7 mouse cellular contexts compared by ENCODE assay signal in the genomic region with DNA sequence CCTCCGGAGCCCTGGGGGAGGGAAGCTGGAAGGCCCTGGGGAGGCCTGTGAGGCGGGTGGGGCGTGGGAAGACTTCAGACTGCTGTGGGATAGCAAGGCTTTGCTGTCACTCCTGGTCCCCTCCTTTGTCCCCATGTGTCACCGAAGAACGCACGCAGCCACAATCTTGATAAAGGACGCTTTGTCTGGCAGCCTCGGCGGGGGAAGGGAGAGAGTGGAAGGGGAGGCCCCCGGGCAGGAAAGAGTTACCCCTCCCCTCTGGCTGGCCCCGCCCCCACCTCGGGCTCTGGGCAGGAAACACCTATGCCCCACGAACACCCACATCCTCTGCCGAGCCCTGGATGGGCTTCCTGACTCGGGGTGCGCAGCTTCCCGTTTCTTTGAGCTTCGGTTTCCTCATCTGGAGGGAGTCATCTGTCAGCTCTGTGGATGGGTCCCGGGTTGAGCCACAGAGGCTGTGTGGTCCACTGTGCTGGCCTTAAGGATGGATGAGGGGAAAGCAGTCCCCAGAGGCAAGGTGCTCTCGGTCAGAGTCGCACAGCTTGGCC.
A peak's percentile ranks its signal among the peaks of the same experiment; 100 is the strongest.
DNase-seq lines count a peak whose midpoint lies in the region; ATAC-seq and TF ChIP-seq lines count a peak whose summit lies in the region.

No protein-coding gene starts in this region.

- 1% methylated on average over 21 of the region's 21 CpGs for WGBS in embryonic facial prominence, embryonic 11.5 days
- WGBS in hindbrain, embryonic 10.5 days, result 2% methylated on average over 21 of the region's 21 CpGs
- WGBS in limb, embryonic 13.5 days, result 4% methylated on average over 21 of the region's 21 CpGs
- WGBS in midbrain, embryonic 13.5 days, result under 1% methylated on average over 18 of the region's 21 CpGs
- WGBS in thymus, adult 2 months, result under 1% methylated on average over 21 of the region's 21 CpGs

- peak overlapping the region; percentile 66 for H3K27ac ChIP-seq in embryonic facial prominence, embryonic 11.5 days (replicated peaks; ENCODE audit: low read depth, low read length)
- H3K27ac ChIP-seq in hindbrain, embryonic 10.5 days, result peak overlapping the region; percentile 94
- 0 out of 2 replicates have a peak overlapping the region, but pooled peaks have one; percentile 23 for H3K27ac ChIP-seq in limb, embryonic 13.5 days
- H3K27ac ChIP-seq in midbrain, embryonic 13.5 days, result peak overlapping the region; percentile 56
- H3K27ac ChIP-seq in thymus, adult 2 months (ENCODE audit: control insufficient read depth, insufficient read depth, low read length), result peak overlapping the region; percentile 94

- H3K4me3 ChIP-seq in embryonic facial prominence, embryonic 11.5 days (ENCODE audit: low read depth, low read length), result peak overlapping the region; percentile 20; the same call in 1 of the 2 replicates
- H3K4me3 ChIP-seq in hindbrain, embryonic 10.5 days, result peak overlapping the region; percentile 48
- H3K4me3 ChIP-seq in limb, embryonic 13.5 days, result peak overlapping the region; percentile 33
- peak overlapping the region; percentile 17 for H3K4me3 ChIP-seq in midbrain, embryonic 13.5 days (replicated peaks)
- peak overlapping the region; percentile 60 for H3K4me3 ChIP-seq in thymus, adult 2 months (ENCODE audit: control insufficient read depth, insufficient read depth, low read length)

- TF ChIP-seq CTCF in thymus, adult 2 months (IDR thresholded peaks at IDR 0.05; ENCODE audit: borderline replicate concordance, control insufficient read depth, extremely low read depth, insufficient read depth, low read length, poor library complexity), result no peak

- peak; percentile 77; the same call in 1 of the 2 replicates for TF ChIP-seq POLR2A in thymus, adult 2 months (IDR thresholded peaks at IDR 0.05; ENCODE audit: control insufficient read depth, extremely low read depth, insufficient read depth, low read length, poor library complexity)

- peaks cover 12% of the 10 kb centered on the region for H3K4me1 ChIP-seq in embryonic facial prominence, embryonic 11.5 days (ENCODE audit: control insufficient read depth, insufficient read depth, low read length)
- peaks cover 84% of the 10 kb centered on the region for H3K4me1 ChIP-seq in hindbrain, embryonic 10.5 days (replicated peaks)
- H3K4me1 ChIP-seq in limb, embryonic 13.5 days, result peaks cover 45% of the 10 kb centered on the region
- H3K4me1 ChIP-seq in midbrain, embryonic 13.5 days (replicated peaks), result peaks cover 63% of the 10 kb centered on the region
- H3K4me1 ChIP-seq in thymus, adult 2 months (replicated peaks; ENCODE audit: control insufficient read depth, insufficient read depth, low read length), result peaks cover 55% of the 10 kb centered on the region

- no peaks in the 10 kb centered on the region for H3K27me3 ChIP-seq in embryonic facial prominence, embryonic 11.5 days (ENCODE audit: control insufficient read depth, insufficient read depth, low read length)
- peaks cover 50% of the 10 kb centered on the region for H3K27me3 ChIP-seq in hindbrain, embryonic 10.5 days (ENCODE audit: insufficient read depth, poor library complexity, severe bottlenecking)
- H3K27me3 ChIP-seq in limb, embryonic 13.5 days, result peaks cover 28% of the 10 kb centered on the region
- no peaks in the 10 kb centered on the region for H3K27me3 ChIP-seq in midbrain, embryonic 13.5 days
- H3K27me3 ChIP-seq in thymus, adult 2 months (ENCODE audit: control insufficient read depth, insufficient read depth, low read length), result no peaks in the 10 kb centered on the region

- peak; percentile 65 for DNase-seq in ZHBTc4 (ENCODE audit: low read depth, low spot score)
- peak; percentile 87 for DNase-seq in embryonic facial prominence, embryonic 11.5 days (ENCODE audit: low spot score)
- peak; percentile 91 for DNase-seq in hindbrain, embryonic 10.5 days (ENCODE audit: low spot score)
- DNase-seq in thymus, adult 2 months, result peak; percentile 97
- DNase-seq in cerebellum, adult 9-10 months, result no peak

- H3K9me3 ChIP-seq in embryonic facial prominence, embryonic 11.5 days (replicated peaks; ENCODE audit: control insufficient read depth, low read length), result no peaks in the 10 kb centered on the region
- H3K9me3 ChIP-seq in hindbrain, embryonic 10.5 days, result no peaks in the 10 kb centered on the region
- no peaks in the 10 kb centered on the region for H3K9me3 ChIP-seq in limb, embryonic 13.5 days
- no peaks in the 10 kb centered on the region for H3K9me3 ChIP-seq in midbrain, embryonic 13.5 days

- peak; percentile 50 for ATAC-seq in embryonic facial prominence, embryonic 11.5 days (replicated peaks; ENCODE audit: insufficient number of reproducible peaks, low FRiP score, low TSS enrichment, low read depth)
- peak; percentile 45; the same call in 1 of the 2 replicates for ATAC-seq in limb, embryonic 13.5 days (ENCODE audit: low FRiP score, low read depth)
- peak; percentile 80 for ATAC-seq in midbrain, embryonic 13.5 days

- H3K4me2 ChIP-seq in embryonic facial prominence, embryonic 11.5 days (ENCODE audit: low read depth, low read length), result peak overlapping the region; percentile 47
- peak overlapping the region; percentile 60 for H3K4me2 ChIP-seq in limb, embryonic 13.5 days (replicated peaks)
- H3K4me2 ChIP-seq in midbrain, embryonic 13.5 days (replicated peaks), result peak overlapping the region; percentile 30

- no peaks in the 10 kb centered on the region for H3K36me3 ChIP-seq in embryonic facial prominence, embryonic 11.5 days (replicated peaks; ENCODE audit: control insufficient read depth, insufficient read depth, low read depth, low read length)
- H3K36me3 ChIP-seq in hindbrain, embryonic 10.5 days, result no peaks in the 10 kb centered on the region
- H3K36me3 ChIP-seq in limb, embryonic 13.5 days, result no peaks in the 10 kb centered on the region
- H3K36me3 ChIP-seq in midbrain, embryonic 13.5 days, result no peaks in the 10 kb centered on the region
- H3K36me3 ChIP-seq in thymus, adult 2 months (ENCODE audit: control insufficient read depth, insufficient read depth, low read length), result no peaks in the 10 kb centered on the region

- H3K9ac ChIP-seq in embryonic facial prominence, embryonic 11.5 days (replicated peaks; ENCODE audit: low read length), result peak overlapping the region; percentile 51
- peak overlapping the region; percentile 54 for H3K9ac ChIP-seq in limb, embryonic 13.5 days
- H3K9ac ChIP-seq in midbrain, embryonic 13.5 days (replicated peaks), result peak overlapping the region; percentile 16; the same call in 1 of the 2 replicates

Comparison
In these comparisons a context has a peak if more than half of its experiments do, and no peak if none do; other contexts are left out.
1. H3K27ac ChIP-seq: peak in every context shown above with its lines; median percentile 94 in hindbrain, embryonic 10.5 days; 94 in thymus, adult 2 months; 66 in embryonic facial prominence, embryonic 11.5 days; 56 in midbrain, embryonic 13.5 days; 23 in limb, embryonic 13.5 days.